Mouse (Mus musculus) liver, embryonic 11.5 days (tissue): ENCODE results near the gene Eftud2. TPM values are rescaled to one million over a fixed set of nuclear protein-coding genes. Genes with fewer than 3 reads are reported as not detected.

Experiments
- polyA plus RNA-seq: library from polyadenylated mRNA; unstranded; fragments of >200 nt; fragmentation: Nextera tagmentation; extraction: Ambion mirVana; gene quantifications from 2 replicates; pipeline ENCODE4 v1.2.1, GENCODE M21; 2014

The Eftud2 gene
- polyA plus RNA-seq, 1 experiment from 2014 or later = 259 TPM

Other genes with a start within 250 kb of the Eftud2 start
- 0.25 and 0.36 TPM in 2 replicates for gene Meioc, start 217.3 kb downstream of the Eftud2 start, polyA plus RNA-seq
- 39.9 and 42.5 TPM in 2 replicates for gene Ccdc43, start 183.2 kb downstream of the Eftud2 start, polyA plus RNA-seq
- 1.4 and 2.0 TPM in 2 replicates for gene Adam11, start 119.5 kb downstream of the Eftud2 start, polyA plus RNA-seq
- 20.8 and 21.7 TPM in 2 replicates for gene Gjc1, start 61.3 kb downstream of the Eftud2 start, polyA plus RNA-seq
- gene Higd1b, start 45.1 kb downstream of the Eftud2 start, polyA plus RNA-seq = not detected in 2 replicates
- 0.78 and 1.1 TPM in 2 replicates for gene Ccdc103, start 219 bp upstream of the Eftud2 start, polyA plus RNA-seq
- not detected in 2 replicates for gene Fam187a, start 4.2 kb upstream of the Eftud2 start, polyA plus RNA-seq
- gene Gfap, start 19.9 kb upstream of the Eftud2 start, polyA plus RNA-seq = 2.4 and 2.8 TPM in 2 replicates
- 10.3 TPM in 2 replicates for gene Kif18b, start 44.1 kb upstream of the Eftud2 start, polyA plus RNA-seq
- 0.78 and 1.1 TPM in 2 replicates for gene C1ql1, start 65.7 kb upstream of the Eftud2 start, polyA plus RNA-seq
- 67.8 and 74.6 TPM in 2 replicates for gene Nmt1, start 147.2 kb upstream of the Eftud2 start, polyA plus RNA-seq
- gene Dcakd, start 147.3 kb upstream of the Eftud2 start, polyA plus RNA-seq = 109 and 114 TPM in 2 replicates
- gene Plcd3, start 220.7 kb upstream of the Eftud2 start, polyA plus RNA-seq = 1.1 and 1.3 TPM in 2 replicates
- 24.5 and 30.7 TPM in 2 replicates for gene Acbd4, start 220.7 kb upstream of the Eftud2 start, polyA plus RNA-seq
- gene Hexim1, start 235.2 kb upstream of the Eftud2 start, polyA plus RNA-seq = 4.6 and 6.1 TPM in 2 replicates